Mouse (Mus musculus) G1E (cell line): ENCODE data around the gene Zmynd12. TPM values are rescaled to one million over a fixed set of nuclear protein-coding genes. Genes with fewer than 3 reads are reported as not detected.

ENCODE experiments used
- ATAC-seq: 2 replicates; pipeline ENCODE4 v1.8.0; 2016; ENCODE audit warnings: mild to moderate bottlenecking; ENCODE audit not compliant: insufficient number of reproducible peaks, poor library complexity, low FRiP score, severe bottlenecking; ENCODE audit errors: extremely low read depth
- DNase-seq: peaks from one replicate; pipeline ENCODE4 v3.0.0; 2012; ENCODE audit warnings: low spot score
- H3K27me3 ChIP-seq: 2 replicates; pipeline ENCODE4 v1.6.1; 2012; ENCODE audit warnings: mild to moderate bottlenecking, low read length, inconsistent platforms; ENCODE audit not compliant: insufficient read depth
- H3K36me3 ChIP-seq: replicated peaks from 2 replicates; pipeline ENCODE3; 2012; ENCODE audit warnings: mild to moderate bottlenecking, inconsistent platforms
- H3K4me1 ChIP-seq: 2 replicates; pipeline ENCODE4 v1.6.1; 2012; ENCODE audit warnings: low read depth, low read length, inconsistent platforms, mixed read lengths; ENCODE audit not compliant: insufficient read depth
- H3K4me3 ChIP-seq: 2 replicates; pipeline ENCODE4 v1.5.1; 2012; ENCODE audit warnings: low read depth, mild to moderate bottlenecking, inconsistent platforms, low read length, moderate library complexity, mixed read lengths
- H3K9me3 ChIP-seq: replicated peaks from 2 replicates; pipeline ENCODE4 v1.6.1; 2012; ENCODE audit warnings: inconsistent platforms
- CTCF ChIP-seq: IDR thresholded peaks from 2 replicates; pipeline ENCODE4 v1.5.1; 2012; ENCODE audit warnings: low read depth, low read length, inconsistent platforms, mixed read lengths
- GATA1 ChIP-seq: IDR thresholded peaks from 2 replicates; pipeline ENCODE4 v1.6.1; 2012; ENCODE audit warnings: borderline replicate concordance, low read length, inconsistent platforms, mixed read lengths
- GATA2 ChIP-seq: IDR thresholded peaks from 2 replicates; pipeline ENCODE4 v1.6.1; 2012; ENCODE audit warnings: low read depth, low read length, inconsistent platforms, borderline replicate concordance
- POLR2AphosphoS5 ChIP-seq: IDR thresholded peaks from 2 replicates; pipeline ENCODE4 v1.6.1; 2012; ENCODE audit warnings: low read depth, low read length, inconsistent platforms; ENCODE audit not compliant: insufficient replicate concordance
- TAL1 ChIP-seq: conservative IDR thresholded peaks from 2 replicates; pipeline ENCODE4 v1.6.1; 2012; ENCODE audit warnings: low read depth, low read length, inconsistent platforms, mixed read lengths
- polyA plus RNA-seq: library from polyadenylated mRNA; stranded (reverse); fragments of >175 nt; gene quantifications from 2 replicates; pipeline ENCODE4 v1.2.3, GENCODE M21; 2012
- total RNA-seq, 2 experiments: library from RNA; stranded (forward) in 1 of 2; stranded (reverse) in 1 of 2; fragments of 200-1000 nt in 1 of 2; fragments of >200 nt in 1 of 2; fragmentation: Nextera tagmentation in 1 of 2; gene quantifications; 2 replicates each; pipeline ENCODE4 v1.2.3; 2014 to 2017

Zmynd12 gene
- total and polyA plus RNA-seq, 3 experiments: 0.18 to 1.4 TPM; not detected in 1

DNA sequence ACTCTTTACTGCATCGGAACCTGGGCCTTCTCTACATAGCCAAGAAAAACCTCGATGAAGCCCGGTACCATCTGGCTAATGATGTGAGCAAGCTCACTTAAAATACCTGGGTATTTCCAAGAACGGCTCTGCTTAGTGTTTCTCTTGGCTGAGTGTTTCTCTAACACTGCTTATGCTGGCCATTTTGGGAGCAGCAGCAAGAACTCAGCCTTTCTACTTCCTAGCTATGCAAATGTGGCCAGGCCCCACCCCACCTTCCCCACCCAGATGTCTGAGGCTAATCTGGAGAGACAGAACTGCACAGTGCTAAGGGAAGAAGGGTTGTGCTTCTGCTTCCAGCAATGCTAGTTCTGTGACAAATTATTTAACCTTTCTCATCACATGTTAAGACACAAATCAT, 19.2 kb downstream of the Zmynd12 start:
- no peak for DNase-seq
- TF ChIP-seq POLR2AphosphoS5: no peak
- TF ChIP-seq GATA2: no peak
- no peak for TF ChIP-seq CTCF
- no peak for TF ChIP-seq GATA1
- no peak for TF ChIP-seq TAL1
- ATAC-seq: no peak
- Histone ChIP-seq H3K36me3 (no peaks in the 10 kb centered on the region), H3K4me3 (no peak overlapping the region), H3K4me1 (peaks cover 7% of the 10 kb centered on the region; the same call in 1 of the 2 replicates), H3K9me3 (no peaks in the 10 kb centered on the region), H3K27me3 (peaks cover 17% of the 10 kb centered on the region)

- no peak for DNase-seq
- TF ChIP-seq CTCF (no peak), GATA2 (no peak), TAL1 (no peak), POLR2AphosphoS5 (no peak), GATA1 (no peak)
- Histone ChIP-seq H3K4me3 (no peak overlapping the region), H3K27me3 (peaks cover 13% of the 10 kb centered on the region), H3K9me3 (no peaks in the 10 kb centered on the region), H3K4me1 (peaks cover 7% of the 10 kb centered on the region; the same call in 1 of the 2 replicates), H3K36me3 (no peaks in the 10 kb centered on the region)
- ATAC-seq: no peak
Observed at GRCm38 (mm10) chr4:119442539-119442938, 19.9 kb downstream of the Zmynd12 start.

- TF ChIP-seq POLR2AphosphoS5 (no peak), TAL1 (no peak), CTCF (no peak), GATA2 (no peak), GATA1 (no peak)
- Histone ChIP-seq H3K36me3 (no peaks in the 10 kb centered on the region), H3K4me3 (no peak overlapping the region), H3K9me3 (no peaks in the 10 kb centered on the region), H3K4me1 (peaks cover 7% of the 10 kb centered on the region; the same call in 1 of the 2 replicates), H3K27me3 (peaks cover 23% of the 10 kb centered on the region)
- DNase-seq (no peak), ATAC-seq (no peak)
Observed at GRCm38 (mm10) chr4:119447261-119447660, 24.6 kb downstream of the Zmynd12 start.

DNA sequence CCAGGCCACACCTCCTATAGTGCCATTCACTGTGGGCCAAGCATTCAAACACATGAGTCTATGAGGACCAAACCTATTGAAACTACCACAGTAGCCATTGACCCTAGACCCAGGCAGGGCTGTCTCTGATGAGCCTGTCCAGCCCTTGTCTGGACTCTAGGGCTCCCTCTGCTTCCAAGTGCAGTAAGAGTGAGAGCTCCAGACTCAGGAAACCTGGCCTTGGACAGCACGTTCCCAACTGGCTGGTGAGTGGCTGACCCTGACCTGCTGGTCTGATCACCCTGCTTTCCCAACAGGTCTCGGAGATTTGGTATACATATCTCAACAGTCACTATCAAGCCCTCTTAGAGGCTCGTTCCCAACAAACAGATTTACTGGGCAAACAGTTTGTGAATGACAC, 25.2 kb downstream of the Zmynd12 start:
- Histone ChIP-seq H3K36me3 (no peaks in the 10 kb centered on the region), H3K4me1 (peaks cover 4% of the 10 kb centered on the region; the same call in 1 of the 2 replicates), H3K27me3 (peaks cover 18% of the 10 kb centered on the region), H3K4me3 (no peak overlapping the region), H3K9me3 (no peaks in the 10 kb centered on the region)
- TF ChIP-seq CTCF (no peak), POLR2AphosphoS5 (no peak), TAL1 (no peak), GATA2 (no peak), GATA1 (no peak)
- DNase-seq: no peak
- no peak for ATAC-seq

DNA sequence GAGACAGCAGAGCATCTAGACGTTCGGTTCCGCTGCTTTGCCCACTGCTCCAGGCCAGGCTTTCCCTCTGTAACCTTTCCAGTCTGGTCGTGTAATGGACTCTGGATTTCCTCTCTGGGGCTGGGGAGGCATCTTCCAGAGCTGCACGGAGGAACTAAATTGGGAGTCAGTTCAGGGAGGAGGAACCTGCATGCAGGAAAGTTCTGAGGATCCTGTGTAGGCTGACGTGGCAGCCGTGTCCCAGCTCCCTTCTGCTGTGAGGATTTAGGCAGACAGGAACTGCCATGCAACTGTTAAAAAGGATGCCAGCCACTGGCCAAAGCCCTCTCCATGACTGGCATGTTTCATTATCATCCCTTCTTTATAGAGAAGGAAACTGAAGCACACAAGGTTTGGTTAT, 27.8 kb downstream of the Zmynd12 start:
- H3K4me1 ChIP-seq: peaks cover 4% of the 10 kb centered on the region; the same call in 1 of the 2 replicates
- no peak overlapping the region for H3K4me3 ChIP-seq
- DNase-seq: no peak
- TF ChIP-seq GATA2 (no peak), TAL1 (no peak), CTCF (no peak), GATA1 (no peak), POLR2AphosphoS5 (no peak)
- no peaks in the 10 kb centered on the region for H3K36me3 ChIP-seq
- H3K9me3 ChIP-seq: no peaks in the 10 kb centered on the region
- peaks cover 17% of the 10 kb centered on the region for H3K27me3 ChIP-seq
- ATAC-seq: no peak

- Histone ChIP-seq H3K4me3 (no peak overlapping the region), H3K36me3 (no peaks in the 10 kb centered on the region), H3K4me1 (no peaks in the 10 kb centered on the region), H3K9me3 (no peaks in the 10 kb centered on the region), H3K27me3 (peaks cover 13% of the 10 kb centered on the region)
- DNase-seq (no peak), ATAC-seq (no peak)
- TF ChIP-seq CTCF (no peak), GATA2 (no peak), TAL1 (no peak), POLR2AphosphoS5 (no peak), GATA1 (no peak)
Observed at GRCm38 (mm10) chr4:119453128-119453527, 30.5 kb downstream of the Zmynd12 start.
